Mouse (Mus musculus): ENCODE measurements around the gene Spef2. TPM values are rescaled to one million over a fixed set of nuclear protein-coding genes. Genes with fewer than 3 reads are reported as not detected.

The Spef2 gene
- total RNA-seq, 2 experiments from 2014 or later: 0.05 to 0.18 TPM

GRCm38 (mm10) chr15:9535200-9535599 lies 213.5 kb downstream of the Spef2 start:
- no peak for DNase-seq

- DNase-seq: no peak
These were observed 215.2 kb downstream of the Spef2 start for GRCm38 (mm10) chr15:9533356-9533902.

DNA sequence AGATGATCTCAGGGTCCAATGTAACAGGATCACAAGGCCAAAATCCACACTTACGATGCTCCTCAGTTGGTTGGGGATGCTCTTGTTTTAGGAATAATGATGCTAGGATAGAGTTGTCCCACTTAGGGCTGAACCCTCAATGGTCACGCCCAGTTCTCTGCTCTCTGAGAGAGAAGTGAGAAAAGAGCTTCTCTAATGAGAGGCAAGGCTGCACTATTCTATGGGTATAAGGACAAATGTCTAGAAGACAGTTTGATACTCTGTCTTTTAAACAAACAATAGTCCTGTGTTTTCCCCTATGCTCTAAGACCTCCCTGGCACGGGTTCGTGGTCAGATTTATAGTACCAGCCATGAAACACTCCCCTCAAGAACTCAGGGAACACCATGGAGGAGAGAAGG lies 218.6 kb downstream of the Spef2 start, which contains the start of gene Il7r:
Gene Il7r, minus strand, starts transcription at position 101 of the 400 bp plus-strand sequence.
- DNase-seq: no peak

GRCm38 (mm10) chr15:9529646-9530045 lies 219.0 kb downstream of the Spef2 start:
- no peak for DNase-seq

Other genes starting within 250 kb of the Spef2 start
- 1 to 10 TPM in 1 of 2 experiments, under 1 TPM in 1; 0.20 to 5.0 TPM for gene Il7r, start 218.7 kb downstream of the Spef2 start, total RNA-seq (2021)

Data from heart, adult 18-20 months (tissue).